Mouse (Mus musculus): ENCODE results near the gene Dhrs3.

- TF ChIP-seq CTCF (IDR thresholded peaks at IDR 0.05; ENCODE audit: low read depth), result no peak
- no peak for TF ChIP-seq EP300 (IDR thresholded peaks at IDR 0.05; ENCODE audit: low read depth)
These were observed 2.0 kb downstream of the Dhrs3 start for GRCm38 (mm10) chr4:144894487-144895210.
